Comparison of ENCODE assay signal across 19 mouse cellular contexts in genomic region chr13:113306581-113306980, GRCm38 (mm10).
"Had no signal": no experiment of that assay in that cellular context is flagged by ENCODE, and none has a peak within 500 bp of the region (broad histone marks: within the 10 kb centered on the region; RNA-seq: fewer than 3 reads in every experiment).

No protein-coding gene starts in this region.

- H3K27me3 ChIP-seq: liver, embryonic 13.5 days; liver, embryonic 15.5 days; lung, embryonic 15.5 days; neural tube, embryonic 13.5 days; neural tube, embryonic 15.5 days had no signal

- H3K36me3 ChIP-seq: liver, embryonic 13.5 days; liver, embryonic 15.5 days; lung, embryonic 15.5 days; midbrain, embryonic 10.5 days; neural tube, embryonic 13.5 days; neural tube, embryonic 15.5 days had no signal

- H3K27ac ChIP-seq: liver, embryonic 13.5 days; liver, embryonic 15.5 days; lung, embryonic 15.5 days; midbrain, embryonic 10.5 days; neural tube, embryonic 13.5 days; neural tube, embryonic 15.5 days had no signal

- ATAC-seq: liver, postnatal 0 days; midbrain, embryonic 16.5 days had no signal

- H3K9me3 ChIP-seq: liver, embryonic 13.5 days; liver, embryonic 15.5 days; lung, embryonic 15.5 days; neural tube, embryonic 13.5 days; neural tube, embryonic 15.5 days had no signal

- DNase-seq: liver, embryonic 13.5 days; liver, postnatal 0 days; midbrain, embryonic 14.5 days; retina, postnatal 1 day; right cerebral cortex, adult 18-20 months; right cerebral cortex, postnatal 25 days; right cerebral cortex, postnatal 4 days; spleen, adult 18-20 months; thymus, adult 18-20 months; thymus, postnatal 14 days; thymus, postnatal 36 days had no signal

- H3K9ac ChIP-seq: liver, embryonic 13.5 days; liver, embryonic 15.5 days; liver, postnatal 0 days; lung, embryonic 15.5 days; neural tube, embryonic 13.5 days; neural tube, embryonic 15.5 days had no signal

- H3K4me3 ChIP-seq: liver, embryonic 13.5 days; liver, embryonic 15.5 days; lung, embryonic 15.5 days; midbrain, embryonic 10.5 days; myocyte; neural tube, embryonic 13.5 days; neural tube, embryonic 15.5 days had no signal

- H3K4me2 ChIP-seq: liver, embryonic 11.5 days; liver, embryonic 13.5 days; liver, embryonic 15.5 days; lung, embryonic 15.5 days; neural tube, embryonic 13.5 days; neural tube, embryonic 15.5 days had no signal

- H3K4me1 ChIP-seq: liver, embryonic 13.5 days; liver, embryonic 15.5 days; lung, embryonic 15.5 days; midbrain, embryonic 10.5 days; neural tube, embryonic 13.5 days; neural tube, embryonic 15.5 days had no signal
